Mouse (Mus musculus) CH12.LX (cell line): ENCODE measurements around the gene Nras.
A peak's percentile ranks its signal among the peaks of the same experiment; 100 is the strongest.

Experiments used
- BHLHE40 ChIP-seq: IDR thresholded peaks from 2 replicates; pipeline ENCODE4 v1.6.1; 2011; ENCODE audit warnings: mild to moderate bottlenecking, low read depth, low read length, improper control_type of control experiment
- CTCF ChIP-seq, 2 experiments: IDR thresholded peaks in 1 of 2; conservative IDR thresholded peaks in 1 of 2; 2 replicates each; pipeline ENCODE4 v1.5.1; 2011 to 2012; ENCODE audit warnings: low read depth in 2 of 2, low read length in 2 of 2, improper control_type of control experiment in 1 of 2, inconsistent platforms in 1 of 2, mild to moderate bottlenecking in 1 of 2, moderate library complexity in 1 of 2
- ELF1 ChIP-seq: IDR thresholded peaks from 2 replicates; pipeline ENCODE4 v1.6.1; 2014; ENCODE audit warnings: low read depth, mild to moderate bottlenecking, inconsistent platforms, low read length, improper control_type of control experiment
- EP300 ChIP-seq: IDR thresholded peaks from 2 replicates; pipeline ENCODE4 v1.6.1; 2011; ENCODE audit warnings: low read length, improper control_type of control experiment
- ETS1 ChIP-seq: conservative IDR thresholded peaks from 2 replicates; pipeline ENCODE4 v1.6.1; 2012; ENCODE audit warnings: low read depth, mild to moderate bottlenecking, inconsistent platforms, low read length, improper control_type of control experiment, moderate library complexity
- IRF4 ChIP-seq: IDR thresholded peaks from 2 replicates; pipeline ENCODE4 v1.6.1; 2014; ENCODE audit warnings: low read depth, mild to moderate bottlenecking, inconsistent platforms, low read length, improper control_type of control experiment
- MAFK ChIP-seq: IDR thresholded peaks from 2 replicates; pipeline ENCODE4 v1.6.1; 2011; ENCODE audit warnings: low read length, improper control_type of control experiment; ENCODE audit not compliant: insufficient replicate concordance
- POLR2A ChIP-seq: IDR thresholded peaks from 2 replicates; pipeline ENCODE4 v1.6.1; 2011; ENCODE audit warnings: low read depth, mild to moderate bottlenecking, improper control_type of control experiment, low read length
- RAD21 ChIP-seq: IDR thresholded peaks from 2 replicates; pipeline ENCODE4 v1.6.1; 2011; ENCODE audit warnings: low read depth, mild to moderate bottlenecking, low read length, improper control_type of control experiment, moderate library complexity
- TCF12 ChIP-seq: IDR thresholded peaks from 2 replicates; pipeline ENCODE4 v1.6.1; 2014; ENCODE audit warnings: low read depth, mild to moderate bottlenecking, inconsistent platforms, low read length, improper control_type of control experiment
- USF2 ChIP-seq: conservative IDR thresholded peaks from 2 replicates; pipeline ENCODE4 v1.6.1; 2011; ENCODE audit warnings: low read depth, low read length, improper control_type of control experiment

DNA sequence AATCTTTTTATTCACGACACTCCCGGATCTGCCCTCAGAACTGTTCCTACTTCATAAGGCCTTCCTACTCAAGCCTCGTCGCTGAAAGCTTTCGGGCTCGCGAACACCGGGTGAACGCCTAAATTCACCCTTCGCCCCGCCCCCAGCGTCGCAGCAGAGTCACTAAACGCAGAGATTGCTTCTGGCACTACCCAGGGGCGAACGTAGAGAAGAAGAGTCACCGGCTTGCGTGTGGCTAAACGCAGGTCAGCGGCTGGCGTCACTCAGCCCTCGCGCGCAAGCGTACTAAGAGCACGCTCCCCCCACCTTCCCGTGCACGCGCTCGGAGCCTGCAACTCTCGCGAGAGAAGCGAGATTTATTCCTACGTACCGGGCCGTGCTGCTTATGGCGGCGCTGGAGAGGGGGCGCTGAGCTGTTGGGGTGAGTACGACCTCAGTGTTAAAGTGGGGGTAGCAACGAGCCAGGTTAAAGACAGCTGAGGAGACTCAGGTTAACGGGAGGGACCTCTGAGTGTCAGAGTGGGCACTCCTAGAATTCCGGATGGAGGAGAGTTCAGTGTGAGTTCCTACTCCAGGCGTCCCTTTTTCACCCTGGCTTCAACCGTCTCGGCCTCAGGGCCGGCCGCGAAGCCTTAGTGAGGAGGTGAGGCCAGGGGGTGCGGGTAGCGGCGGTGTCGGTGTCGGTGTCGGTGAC is 37.7 kb upstream of the Nras start, which contains the start of gene Csde1:
- TF ChIP-seq TCF12 (peak; percentile 74), USF2 (no peak), POLR2A (peak; percentile 93), ETS1 (peak; percentile 25; the same call in 1 of the 2 replicates), BHLHE40 (peak; percentile 72; the same call in 1 of the 2 replicates), EP300 (no peak; the same call in 1 of the 2 replicates), MAFK (no peak), RAD21 (no peak), IRF4 (peak; percentile 50; the same call in 1 of the 2 replicates), ELF1 (peak; percentile 42; the same call in 1 of the 2 replicates), CTCF (conservative IDR thresholded peaks at IDR 0.05 in 1 of 2, IDR thresholded peaks at IDR 0.05 in 1 of 2; ENCODE audit: low read depth in 2 of 2, low read length in 2 of 2) (no peak)
